Mouse (Mus musculus) embryonic fibroblast, embryonic 13.5 days (primary cell): ENCODE data around the gene Amz2. TPM values are rescaled to one million over a fixed set of nuclear protein-coding genes. Genes with fewer than 3 reads are reported as not detected.

Experiments used
- H3K27ac ChIP-seq: 2 replicates; pipeline ENCODE4 v1.5.1; 2012; ENCODE audit warnings: low read length, control low read depth, inconsistent platforms; ENCODE audit not compliant: insufficient read depth
- H3K4me1 ChIP-seq: 2 replicates; pipeline ENCODE4 v1.6.1; 2011; ENCODE audit warnings: low read length; ENCODE audit not compliant: control insufficient read depth, insufficient read depth
- H3K4me3 ChIP-seq: 2 replicates; pipeline ENCODE4 v1.5.1; 2011; ENCODE audit warnings: mild to moderate bottlenecking, control low read depth, low read length; ENCODE audit not compliant: insufficient read depth
- CTCF ChIP-seq: IDR thresholded peaks from 2 replicates; pipeline ENCODE4 v1.5.1; 2011; ENCODE audit warnings: mild to moderate bottlenecking, control low read depth, low read length, moderate library complexity, borderline replicate concordance; ENCODE audit not compliant: insufficient read depth
- POLR2A ChIP-seq: IDR thresholded peaks from 2 replicates; pipeline ENCODE4 v1.6.1; 2011; ENCODE audit warnings: low read depth, mild to moderate bottlenecking, control low read depth, low read length, moderate library complexity
- polyA plus RNA-seq: library from polyadenylated mRNA; stranded (reverse); fragments of >200 nt; gene quantifications from 2 replicates; pipeline ENCODE4 v1.2.4, GENCODE M21; 2011; ENCODE audit warnings: low read depth; ENCODE audit not compliant: missing spikeins, insufficient read length

Amz2 gene
- polyA plus RNA-seq, 1 experiment, result 82.9 TPM

DNA sequence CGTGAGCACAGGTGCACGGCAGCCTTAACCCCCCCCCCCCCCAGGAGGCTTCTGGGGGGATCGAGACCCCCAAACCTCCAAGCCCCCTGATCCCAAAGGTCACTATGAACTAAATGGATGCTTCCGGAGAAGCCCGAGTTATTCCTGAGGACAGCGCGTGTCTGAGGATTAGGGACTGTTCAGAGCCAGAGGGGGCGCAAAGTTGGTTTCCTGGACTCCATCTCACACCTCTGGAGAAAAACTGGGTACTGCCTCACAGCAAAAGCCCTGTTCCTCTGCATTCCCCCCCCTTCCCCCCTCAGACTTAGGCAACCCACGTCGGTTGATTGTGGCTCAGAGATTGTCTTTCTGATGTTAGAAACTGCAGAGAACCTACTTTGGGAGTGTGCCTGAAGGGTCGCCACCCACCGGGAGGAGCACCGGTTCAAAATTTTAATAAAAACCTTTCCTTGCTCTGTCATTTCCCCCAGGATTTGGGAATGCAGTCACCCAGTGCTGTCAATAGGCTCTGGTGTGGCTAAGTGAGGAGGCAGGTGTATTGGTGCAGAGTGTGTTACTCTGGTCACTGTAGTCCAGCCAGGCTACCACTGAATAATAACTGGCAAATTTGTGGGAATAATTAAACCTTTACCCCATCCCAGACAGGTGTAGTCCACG lies 48.5 kb downstream of the Amz2 start:
- TF ChIP-seq CTCF (no peak), POLR2A (no peak)
- H3K4me1 ChIP-seq, result no peaks in the 10 kb centered on the region
- no peak overlapping the region for H3K27ac ChIP-seq
- peak overlapping the region; percentile 48 for H3K4me3 ChIP-seq

DNA sequence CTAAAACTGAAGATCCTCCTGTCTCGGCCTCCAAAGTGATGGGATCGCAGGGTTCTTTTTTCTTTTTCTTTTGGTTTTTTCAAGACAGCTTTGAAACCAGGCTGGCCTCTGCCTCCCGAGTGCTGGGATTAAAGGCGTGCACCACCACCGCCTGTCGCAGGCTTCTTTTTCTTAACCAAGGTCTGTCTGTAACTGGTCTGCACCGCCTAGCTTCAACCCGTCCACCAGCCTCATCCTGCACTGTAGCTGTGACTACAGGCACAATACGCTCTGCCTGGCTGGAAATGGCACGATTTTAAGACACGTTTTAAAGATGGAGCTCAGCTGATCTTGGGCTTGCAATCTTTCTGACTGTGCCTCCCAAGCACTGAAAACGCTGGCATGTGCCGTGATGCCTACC lies 49.1 kb downstream of the Amz2 start:
- Histone ChIP-seq H3K4me1 (no peaks in the 10 kb centered on the region), H3K27ac (no peak overlapping the region), H3K4me3 (no peak overlapping the region)
- no peak for TF ChIP-seq CTCF
- no peak for TF ChIP-seq POLR2A

DNA sequence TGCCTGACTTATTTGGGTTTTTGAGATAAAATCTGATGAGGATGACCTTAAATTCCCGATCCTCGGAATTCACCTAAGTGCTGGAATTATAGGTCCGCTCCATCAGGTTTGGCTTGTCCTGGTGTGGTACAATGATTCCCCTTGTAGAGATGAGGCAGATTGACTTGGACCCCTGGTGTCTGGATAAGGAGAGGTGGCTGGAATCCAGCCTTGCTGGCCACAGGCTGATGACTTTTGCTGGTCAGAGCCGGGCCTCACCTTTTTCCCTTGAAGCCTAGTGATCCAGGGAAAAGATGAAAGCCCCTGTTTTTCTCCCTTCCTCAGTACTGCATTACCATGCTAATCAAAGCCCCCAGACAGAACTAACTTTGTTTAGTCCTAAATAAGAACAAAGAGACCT lies 50.0 kb downstream of the Amz2 start:
- H3K27ac ChIP-seq, result no peak overlapping the region
- TF ChIP-seq POLR2A (no peak), CTCF (no peak)

DNA sequence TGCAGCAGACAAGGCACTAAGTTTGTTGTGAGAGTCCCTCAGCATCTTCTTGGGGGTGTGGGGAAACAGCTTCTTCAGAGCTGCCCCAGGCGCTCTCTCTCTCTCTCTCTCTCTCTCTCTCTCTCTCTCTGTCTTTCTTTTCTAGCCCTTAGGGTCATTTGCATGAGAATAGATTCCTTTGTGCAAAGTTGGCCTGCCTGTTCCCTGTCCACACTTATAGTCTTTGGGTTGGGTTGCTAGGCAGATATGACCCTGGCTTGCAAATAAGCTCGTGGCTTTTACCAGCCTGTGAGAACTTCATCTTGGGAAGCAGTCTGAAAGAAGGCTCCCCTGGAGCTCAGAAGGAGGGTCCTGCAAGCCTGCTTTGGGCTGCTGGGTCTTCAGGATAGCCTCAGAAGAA lies 50.5 kb downstream of the Amz2 start:
- TF ChIP-seq POLR2A, result no peak
- no peak for TF ChIP-seq CTCF
- H3K4me1 ChIP-seq, result no peaks in the 10 kb centered on the region

More for the DNA sequence above, 50.0 kb downstream of the Amz2 start:
- Histone ChIP-seq H3K4me1 (no peaks in the 10 kb centered on the region), H3K4me3 (no peak overlapping the region)

DNA sequence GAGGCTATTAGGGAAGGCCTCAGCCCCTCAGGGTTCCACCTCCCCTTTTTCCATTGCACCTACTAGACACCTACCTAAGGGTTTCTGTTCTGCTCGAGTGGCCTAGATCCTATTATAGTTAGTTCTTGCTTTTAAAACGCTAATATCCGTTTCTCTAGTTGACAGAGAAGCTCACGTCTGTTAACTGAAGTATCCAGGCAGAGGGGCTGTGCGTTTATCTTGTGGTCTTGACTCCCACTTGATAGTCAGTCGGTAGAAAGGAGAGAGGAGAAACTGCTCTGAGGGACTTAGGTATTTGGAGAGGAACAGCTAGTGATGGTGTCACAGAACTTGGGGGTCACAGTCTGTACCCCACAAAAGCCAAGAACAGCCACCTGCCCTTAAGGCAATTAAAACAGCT lies 50.9 kb downstream of the Amz2 start:
- Histone ChIP-seq H3K4me1 (no peaks in the 10 kb centered on the region), H3K4me3 (no peak overlapping the region), H3K27ac (no peak overlapping the region)
- no peak for TF ChIP-seq POLR2A
- no peak for TF ChIP-seq CTCF

More for the DNA sequence above, 50.5 kb downstream of the Amz2 start:
- Histone ChIP-seq H3K4me3 (no peak overlapping the region), H3K27ac (no peak overlapping the region)

DNA sequence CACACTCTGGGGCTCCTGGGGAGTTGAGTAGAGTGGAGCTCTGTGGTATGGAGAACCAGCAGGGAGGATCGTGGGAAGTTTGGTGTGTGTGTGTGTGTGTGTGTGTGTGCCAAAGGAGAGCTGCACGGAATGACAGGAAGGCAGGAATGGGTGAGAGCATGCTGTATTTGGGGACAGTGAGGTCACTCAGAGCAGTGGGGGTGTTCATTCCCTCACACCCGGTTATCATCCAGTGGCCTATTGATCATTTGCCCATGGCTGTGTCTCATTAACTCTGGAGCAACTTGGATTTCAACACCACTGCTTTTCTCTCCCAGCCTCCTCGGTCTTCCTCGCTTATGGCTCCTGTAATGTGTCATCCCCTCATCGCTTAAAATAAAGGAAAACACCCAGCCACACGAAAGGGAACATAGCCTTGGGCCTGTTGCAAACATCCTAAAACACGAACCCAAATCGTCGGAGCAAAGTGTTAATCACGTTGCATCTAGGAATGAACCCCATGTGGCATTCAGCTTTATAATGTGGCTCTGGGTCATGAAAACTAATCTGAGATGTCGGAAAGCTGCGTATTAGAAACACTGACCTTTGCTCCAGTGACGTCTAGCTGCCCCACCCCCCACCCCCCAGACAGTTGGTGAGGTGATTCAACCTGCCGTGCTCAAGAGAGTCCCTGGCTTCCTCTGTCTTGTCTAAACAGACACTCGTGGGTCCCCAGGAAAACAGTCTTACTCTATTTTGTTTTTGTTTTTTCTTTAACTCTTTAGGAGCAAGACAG lies 52.0 kb downstream of the Amz2 start:
- no peak for TF ChIP-seq CTCF
- TF ChIP-seq POLR2A, result no peak
- H3K4me1 ChIP-seq, result no peaks in the 10 kb centered on the region
- no peak overlapping the region for H3K4me3 ChIP-seq
- H3K27ac ChIP-seq, result no peak overlapping the region

DNA sequence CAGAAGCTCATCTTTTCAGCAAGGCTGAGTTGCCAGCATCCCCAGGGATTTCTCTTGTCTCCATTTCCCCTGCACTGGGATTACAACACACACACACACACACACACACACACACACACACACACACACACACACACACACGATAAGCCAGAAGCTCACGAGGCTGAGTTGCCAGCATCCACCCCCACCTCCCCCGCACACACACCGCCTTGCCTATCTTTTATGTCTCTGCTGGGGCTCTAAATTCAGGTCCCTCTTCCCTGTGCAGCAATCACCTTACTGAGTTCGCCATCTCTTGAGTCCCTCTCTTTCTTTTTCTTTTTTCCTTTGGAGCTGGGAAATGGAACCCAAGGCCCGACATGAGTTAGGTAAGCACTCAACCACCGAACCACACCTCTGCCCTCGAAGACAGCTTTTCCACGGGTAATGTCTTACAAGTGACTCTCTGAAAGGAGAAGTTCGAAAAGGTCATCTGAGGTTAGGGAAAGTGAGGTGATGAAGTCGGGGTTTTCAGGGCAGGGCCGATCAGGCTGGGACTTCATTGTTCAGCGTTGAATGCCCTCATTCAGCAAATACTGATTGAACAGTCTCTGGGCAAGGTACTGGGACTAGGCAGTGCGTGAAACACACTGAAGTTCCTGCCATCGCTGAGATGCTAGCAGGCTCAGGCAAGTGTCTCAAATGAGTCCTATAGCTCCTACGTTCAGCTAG lies 54.0 kb downstream of the Amz2 start:
- Histone ChIP-seq H3K27ac (no peak overlapping the region), H3K4me1 (no peaks in the 10 kb centered on the region)
- TF ChIP-seq CTCF (no peak), POLR2A (no peak)

DNA sequence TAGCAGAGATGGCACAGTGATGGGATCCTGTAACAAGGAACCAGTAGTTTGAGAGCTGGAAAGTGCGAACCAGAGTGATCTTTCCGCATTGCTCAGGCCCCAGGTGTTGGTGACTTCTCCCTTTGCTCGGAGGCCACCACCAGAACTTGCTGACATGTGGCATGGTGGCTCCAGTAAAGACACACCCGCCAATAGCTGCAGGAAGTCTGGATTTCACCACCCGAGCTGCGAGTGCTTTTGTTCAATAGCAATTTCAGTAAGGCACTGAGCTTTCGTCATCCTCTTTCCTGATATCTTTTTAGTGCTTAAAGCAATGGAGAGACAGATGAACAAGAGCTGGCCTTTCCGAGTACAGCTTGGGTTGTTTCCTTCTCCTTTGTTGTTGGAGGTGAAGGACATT lies 54.7 kb downstream of the Amz2 start:
- H3K27ac ChIP-seq, result no peak overlapping the region
- H3K4me3 ChIP-seq, result no peak overlapping the region
- H3K4me1 ChIP-seq, result no peaks in the 10 kb centered on the region
- TF ChIP-seq POLR2A (no peak), CTCF (no peak)

More for the DNA sequence above, 54.0 kb downstream of the Amz2 start:
- no peak overlapping the region for H3K4me3 ChIP-seq

DNA sequence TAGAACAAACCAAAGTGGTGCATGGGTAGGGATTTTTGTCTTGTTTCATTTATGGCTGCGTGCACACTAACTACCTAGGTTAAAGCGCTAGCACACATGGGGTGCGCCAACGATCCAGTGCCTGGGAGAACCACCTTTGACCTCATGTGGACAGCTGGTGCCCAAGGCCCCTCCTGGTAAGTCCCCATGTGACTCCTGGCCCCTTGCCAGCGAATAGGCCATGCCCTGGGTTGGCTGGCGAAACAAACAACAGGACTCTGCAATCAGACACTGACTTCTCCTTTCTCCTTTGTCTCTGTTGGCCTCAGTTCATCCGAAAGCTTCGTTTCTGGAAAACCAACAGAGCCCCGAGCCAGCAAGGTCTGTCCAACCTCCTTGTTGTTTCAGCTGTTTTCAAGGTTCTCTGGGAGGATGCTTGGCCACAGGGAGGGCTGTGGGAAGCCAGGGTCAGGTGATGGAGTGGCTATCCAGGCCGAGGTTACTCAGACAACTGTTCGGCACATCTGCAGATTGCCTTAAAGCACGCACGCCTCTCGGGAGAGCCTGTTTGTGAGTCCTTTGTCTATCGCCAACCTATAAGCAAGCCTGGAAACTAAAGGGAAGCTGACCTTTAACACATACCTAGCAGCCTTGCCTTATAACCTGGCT lies 59.8 kb downstream of the Amz2 start:
- no peak overlapping the region for H3K27ac ChIP-seq
- TF ChIP-seq POLR2A (no peak), CTCF (no peak)
- no peak overlapping the region for H3K4me3 ChIP-seq
- no peaks in the 10 kb centered on the region for H3K4me1 ChIP-seq

DNA sequence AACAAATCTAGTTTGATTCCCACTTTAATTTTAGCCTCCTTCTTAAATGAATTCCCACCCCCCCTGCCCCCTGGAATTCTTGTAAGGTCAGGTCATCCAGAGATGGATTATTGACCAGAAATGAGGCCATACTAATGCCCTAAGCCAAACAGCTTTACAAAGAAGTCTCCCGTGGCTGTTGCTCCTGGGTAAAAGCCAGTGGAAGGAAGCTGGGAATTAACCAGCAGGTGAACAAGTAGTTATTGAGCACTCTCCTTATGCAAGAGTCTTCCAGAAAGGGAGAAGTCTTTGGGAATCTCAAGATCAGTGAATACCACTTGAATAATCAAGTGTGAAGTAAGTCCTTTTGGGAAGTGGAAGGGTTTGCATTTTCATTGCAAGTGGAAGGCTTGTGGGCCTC lies 61.4 kb downstream of the Amz2 start:
- TF ChIP-seq CTCF (no peak), POLR2A (no peak)
- Histone ChIP-seq H3K4me3 (no peak overlapping the region), H3K4me1 (no peaks in the 10 kb centered on the region), H3K27ac (no peak overlapping the region)
